In genomic region chr4:152158585-152159284, GRCm38 (mm10) we compare ENCODE assay signal across 8 mouse cellular contexts. TPM values are rescaled to one million over a fixed set of nuclear protein-coding genes. Genes with fewer than 3 reads are reported as not detected.
DNase-seq lines count a peak whose midpoint lies in the region; ATAC-seq and TF ChIP-seq lines count a peak whose summit lies in the region.

Gene Hes2 (plus strand): TSS chr4:152158867.

- no peaks in the 10 kb centered on the region for H3K79me2 ChIP-seq in liver, adult 2 months (ENCODE audit: control insufficient read depth, insufficient read depth, low read length)

- ATAC-seq in heart, embryonic 16.5 days (replicated peaks; ENCODE audit: extremely low read depth, insufficient read depth, low FRiP score) = no peak
- ATAC-seq in erythroid progenitor cell, adult 5-6 weeks (replicated peaks; ENCODE audit: low FRiP score, poor library complexity, severe bottlenecking) = no peak

- H3K4me2 ChIP-seq in heart, embryonic 16.5 days (ENCODE audit: low read depth, low read length) = peak within 1 kb of the TSS; percentile 54

- peak within 1 kb of the TSS; percentile 9 for H3K4me3 ChIP-seq in testis, adult 2 months (ENCODE audit: control insufficient read depth, low read depth, low read length)
- H3K4me3 ChIP-seq in heart, embryonic 16.5 days (ENCODE audit: low read length) = peak within 1 kb of the TSS; percentile 41
- H3K4me3 ChIP-seq in liver, adult 2 months (ENCODE audit: insufficient read depth, low read depth, low read length) = peak within 1 kb of the TSS; percentile 34; the same call in 1 of the 2 replicates

- TF ChIP-seq POLR2A in testis, adult 2 months (IDR thresholded peaks at IDR 0.05; ENCODE audit: control insufficient read depth, low read depth, low read length) = no peak
- no peak for TF ChIP-seq POLR2A in liver, adult 2 months (IDR thresholded peaks at IDR 0.05; ENCODE audit: extremely low read depth, insufficient read depth, low read length)

- no peaks in the 10 kb centered on the region for H3K27me3 ChIP-seq in testis, adult 2 months (ENCODE audit: control insufficient read depth, insufficient read depth, low read length)
- peaks cover 71% of the 10 kb centered on the region for H3K27me3 ChIP-seq in heart, embryonic 16.5 days (ENCODE audit: control insufficient read depth, insufficient read depth, low read length)
- peaks cover 13% of the 10 kb centered on the region for H3K27me3 ChIP-seq in liver, adult 2 months (ENCODE audit: control insufficient read depth, insufficient read depth, low read length)

- 5% methylated on average over 35 of the region's 35 CpGs for WGBS in heart, embryonic 16.5 days
- WGBS in liver, adult 2 months = 3% methylated on average over 35 of the region's 35 CpGs

- peaks cover 13% of the 10 kb centered on the region for H3K4me1 ChIP-seq in testis, adult 2 months (ENCODE audit: control insufficient read depth, insufficient read depth, low read length)
- H3K4me1 ChIP-seq in heart, embryonic 16.5 days (ENCODE audit: control insufficient read depth, insufficient read depth, low read length) = peaks cover 17% of the 10 kb centered on the region
- H3K4me1 ChIP-seq in liver, adult 2 months (ENCODE audit: control insufficient read depth, insufficient read depth, low read length) = 0 out of 2 replicates have a peak, but pooled peaks cover 1% of the 10 kb centered on the region

- no peaks in the 10 kb centered on the region for H3K9me3 ChIP-seq in heart, embryonic 16.5 days (replicated peaks; ENCODE audit: control insufficient read depth, low read length)

- no peak for TF ChIP-seq CTCF in testis, adult 2 months (IDR thresholded peaks at IDR 0.05; ENCODE audit: control insufficient read depth, insufficient read depth, insufficient replicate concordance, low read depth, low read length)
- no peak for TF ChIP-seq CTCF in liver, adult 2 months (IDR thresholded peaks at IDR 0.05; ENCODE audit: low read depth, low read length)

- H3K9ac ChIP-seq in heart, embryonic 16.5 days (ENCODE audit: low read length) = no peak within 1 kb of the TSS
- H3K9ac ChIP-seq in liver, adult 2 months (ENCODE audit: low read depth, low read length) = peak within 1 kb of the TSS; percentile 45

- no peaks in the 10 kb centered on the region for H3K36me3 ChIP-seq in testis, adult 2 months (ENCODE audit: control insufficient read depth, insufficient read depth, low read length)
- H3K36me3 ChIP-seq in heart, embryonic 16.5 days (ENCODE audit: control insufficient read depth, insufficient read depth) = no peaks in the 10 kb centered on the region
- H3K36me3 ChIP-seq in liver, adult 2 months (ENCODE audit: control insufficient read depth, insufficient read depth, low read length) = no peaks in the 10 kb centered on the region

- no peak within 1 kb of the TSS for H3K27ac ChIP-seq in testis, adult 2 months (ENCODE audit: control insufficient read depth, insufficient read depth, low read depth, low read length)
- H3K27ac ChIP-seq in heart, embryonic 16.5 days (ENCODE audit: low read length) = no peak within 1 kb of the TSS
- no peak within 1 kb of the TSS for H3K27ac ChIP-seq in liver, adult 2 months (replicated peaks; ENCODE audit: insufficient read depth, low read depth, low read length)

- DNase-seq in testis, postnatal 10 days (ENCODE audit: low spot score) = no peak
- no peak for DNase-seq in liver, adult 2 months (ENCODE audit: extremely low read depth, low read depth, low spot score)
- peak; percentile 45 for DNase-seq in retina, embryonic 14.5 days (ENCODE audit: low spot score)
- DNase-seq in gastrocnemius, adult 8-10 months (ENCODE audit: low spot score in 2 of 2) = no peak
- DNase-seq in layer of hippocampus, postnatal 10 days (ENCODE audit: low spot score in 2 of 2) = no peak

RNA-seq across cellular contexts. Expression of gene Hes2, which starts in this region (rescaled TPM):
- polyA plus RNA-seq in testis, adult 2 months (2012; rRNA removed) = 0.42 and 0.73 TPM in 2 replicates
- polyA plus RNA-seq in heart, embryonic 16.5 days (2015; fragmentation: Nextera tagmentation; extraction: Ambion mirVana) = 0.14 TPM in 1 of 2 replicates, not detected in the other
- not detected in 2 replicates for total RNA-seq in liver, adult 2 months (2014; rRNA removed)
- not detected in 2 replicates for polyA plus RNA-seq in liver, adult 2 months (2012; rRNA removed)
- total RNA-seq in gastrocnemius, adult 8-10 months (2022) = not detected
- not detected in 2 replicates for total RNA-seq in erythroid progenitor cell, adult 5-6 weeks (2015; ENCODE audit: low replicate concordance)
- not detected in 2 replicates for total RNA-seq in erythroid progenitor cell, adult 5-6 weeks (2017; ENCODE audit: low replicate concordance)
- not detected for total RNA-seq in layer of hippocampus, postnatal 10 days (2021)
